Mouse (Mus musculus): Measurements from ENCODE around the gene Zfp511. TPM values are rescaled to one million over a fixed set of nuclear protein-coding genes. Genes with fewer than 3 reads are reported as not detected.

The Zfp511 gene
- polyA plus RNA-seq, 1 experiment from 2014 or later: 28.8 TPM

- no peak for DNase-seq (ENCODE audit: low read depth, low spot score)
- no peak for ATAC-seq
- no peaks in the 10 kb centered on the region for H3K27me3 ChIP-seq
- ChIA-PET POLR2A (no interaction called here), CTCF (interaction anchor here (1.1 to 1.2 kb wide), 2 partner anchors 12 to 35 kb away, joined by 3 read pairs; no protein-coding TSS in a partner anchor)
- no peak for TF ChIP-seq CTCF (IDR thresholded peaks at IDR 0.05)
- in situ Hi-C loops (cut with MboI; ENCODE audit: low pct_unique_long_range_greater_than_20kb): no loop called here
Observed at GRCm38 (mm10) chr7:140004666-140005065, 31.5 kb upstream of the Zfp511 start.

- TF ChIP-seq CTCF (IDR thresholded peaks at IDR 0.05): no peak
- CTCF ChIA-PET: interaction anchor here (1.4 to 1.8 kb wide), 2 partner anchors 8 to 12 kb away, joined by 3 to 10 read pairs; no protein-coding TSS in a partner anchor
- in situ Hi-C loops (cut with MboI; ENCODE audit: low pct_unique_long_range_greater_than_20kb): no loop called here
- DNase-seq (ENCODE audit: low read depth, low spot score): no peak
- POLR2A ChIA-PET: interaction anchor here (0.6 kb wide), 1 partner anchor 27 kb away, joined by 3 read pairs; no protein-coding TSS in a partner anchor
- no peaks in the 10 kb centered on the region for H3K27me3 ChIP-seq
- ATAC-seq: no peak
Observed at GRCm38 (mm10) chr7:140006861-140007611, 29.2 kb upstream of the Zfp511 start.

GRCm38 (mm10) chr7:140007781-140008180, 28.4 kb upstream of the Zfp511 start:
- no peak for TF ChIP-seq CTCF (IDR thresholded peaks at IDR 0.05)
- ATAC-seq (no peak), DNase-seq (ENCODE audit: low read depth, low spot score) (no peak)
- ChIA-PET CTCF (interaction anchor here (1.4 to 1.8 kb wide), 2 partner anchors 9 to 13 kb away, joined by 3 to 10 read pairs; no protein-coding TSS in a partner anchor), POLR2A (interaction anchor here (0.5 kb wide), 1 partner anchor 304 kb away, joined by 4 read pairs; no protein-coding TSS in a partner anchor)
- no peaks in the 10 kb centered on the region for H3K27me3 ChIP-seq
- in situ Hi-C loops (cut with MboI; ENCODE audit: low pct_unique_long_range_greater_than_20kb): no loop called here

GRCm38 (mm10) chr7:140011336-140011735, 24.9 kb upstream of the Zfp511 start:
- POLR2A ChIA-PET: no interaction called here
- in situ Hi-C loops (cut with MboI; ENCODE audit: low pct_unique_long_range_greater_than_20kb): no loop called here
- CTCF ChIA-PET: no interaction called here
- DNase-seq (ENCODE audit: low read depth, low spot score) (no peak), ATAC-seq (no peak)
- no peak for TF ChIP-seq CTCF (IDR thresholded peaks at IDR 0.05)
- H3K27me3 ChIP-seq: no peaks in the 10 kb centered on the region

- TF ChIP-seq CTCF (IDR thresholded peaks at IDR 0.05): no peak
Observed at GRCm38 (mm10) chr7:140031771-140032170, 4.4 kb upstream of the Zfp511 start.

GRCm38 (mm10) chr7:140032366-140032765, 3.8 kb upstream of the Zfp511 start:
- H3K27me3 ChIP-seq: no peaks in the 10 kb centered on the region
- DNase-seq (ENCODE audit: low read depth, low spot score) (no peak), ATAC-seq (no peak)
- no peak for TF ChIP-seq CTCF (IDR thresholded peaks at IDR 0.05)
- ChIA-PET POLR2A (no interaction called here), CTCF (no interaction called here)
- in situ Hi-C loops (cut with MboI; ENCODE audit: low pct_unique_long_range_greater_than_20kb): no loop called here

More at GRCm38 (mm10) chr7:140031771-140032170, 4.4 kb upstream of the Zfp511 start:
- in situ Hi-C loops (cut with MboI; ENCODE audit: low pct_unique_long_range_greater_than_20kb): no loop called here
- ATAC-seq (no peak), DNase-seq (ENCODE audit: low read depth, low spot score) (no peak)
- CTCF ChIA-PET: no interaction called here
- H3K27me3 ChIP-seq: no peaks in the 10 kb centered on the region
- POLR2A ChIA-PET: no interaction called here

GRCm38 (mm10) chr7:140033386-140033785, 2.8 kb upstream of the Zfp511 start:
- in situ Hi-C loops (cut with MboI; ENCODE audit: low pct_unique_long_range_greater_than_20kb): no loop called here
- no peak for TF ChIP-seq CTCF (IDR thresholded peaks at IDR 0.05)
- ATAC-seq: no peak
- POLR2A ChIA-PET: interaction anchor here (0.6 kb wide), 1 partner anchor 65 kb away, joined by 3 read pairs; no protein-coding TSS in a partner anchor
- CTCF ChIA-PET: no interaction called here
- no peak for DNase-seq (ENCODE audit: low read depth, low spot score)
- H3K27me3 ChIP-seq: no peaks in the 10 kb centered on the region

GRCm38 (mm10) chr7:140035456-140035855, 735 bp upstream of the Zfp511 start:
- H3K27me3 ChIP-seq: no peaks in the 10 kb centered on the region
- in situ Hi-C loops (cut with MboI; ENCODE audit: low pct_unique_long_range_greater_than_20kb): no loop called here
- DNase-seq (ENCODE audit: low read depth, low spot score) (no peak), ATAC-seq (no peak)
- POLR2A ChIA-PET: no interaction called here
- CTCF ChIA-PET: no interaction called here
- TF ChIP-seq CTCF (IDR thresholded peaks at IDR 0.05): no peak

GRCm38 (mm10) chr7:140037171-140037555, 972 bp downstream of the Zfp511 start:
- no peak for TF ChIP-seq CTCF (IDR thresholded peaks at IDR 0.05)
- ATAC-seq (no peak), DNase-seq (ENCODE audit: low read depth, low spot score) (no peak)
- no peaks in the 10 kb centered on the region for H3K27me3 ChIP-seq
- POLR2A ChIA-PET: no interaction called here
- in situ Hi-C loops (cut with MboI; ENCODE audit: low pct_unique_long_range_greater_than_20kb): no loop called here
- CTCF ChIA-PET: no interaction called here

GRCm38 (mm10) chr7:140042728-140043127, 6.5 kb downstream of the Zfp511 start:
- no peak for TF ChIP-seq CTCF (IDR thresholded peaks at IDR 0.05)
- DNase-seq (ENCODE audit: low read depth, low spot score) (no peak), ATAC-seq (no peak)
- peaks cover 3% of the 10 kb centered on the region for H3K27me3 ChIP-seq
- in situ Hi-C loops (cut with MboI; ENCODE audit: low pct_unique_long_range_greater_than_20kb): no loop called here
- ChIA-PET POLR2A (no interaction called here), CTCF (no interaction called here)

GRCm38 (mm10) chr7:140045546-140045945, 9.4 kb downstream of the Zfp511 start:
- in situ Hi-C loops (cut with MboI; ENCODE audit: low pct_unique_long_range_greater_than_20kb): no loop called here
- H3K27me3 ChIP-seq: peaks cover 26% of the 10 kb centered on the region
- ATAC-seq: no peak
- TF ChIP-seq CTCF (IDR thresholded peaks at IDR 0.05): no peak
- POLR2A ChIA-PET: no interaction called here
- DNase-seq (ENCODE audit: low read depth, low spot score): no peak
- CTCF ChIA-PET: no interaction called here
